Mouse (Mus musculus) right cerebral cortex, adult 2 months (tissue): ENCODE measurements around the gene Arf3.

ENCODE experiments used
- DNase-seq, 2 experiments: peaks; one replicate each; pipeline ENCODE4 v3.0.0; 2021 to 2022; ENCODE audit warnings: low spot score in 2 of 2

Gene Arf3

GRCm38 (mm10) chr15:98722191-98722590, 40.8 kb downstream of the Arf3 start:
- no peak for DNase-seq

GRCm38 (mm10) chr15:98717301-98717700, 45.7 kb downstream of the Arf3 start:
- DNase-seq: no peak

GRCm38 (mm10) chr15:98714230-98714652, 48.8 kb downstream of the Arf3 start:
- DNase-seq: no peak

- peak; percentile 75 to 79 for DNase-seq
Measured at GRCm38 (mm10) chr15:98710442-98710841, 52.6 kb downstream of the Arf3 start.

GRCm38 (mm10) chr15:98707766-98708372, 55.1 kb downstream of the Arf3 start, which contains the start of gene Ccdc65:
TSS of gene Ccdc65 (plus strand) at chr15:98708207.
- peak; percentile 91 to 93 for DNase-seq

GRCm38 (mm10) chr15:98704312-98704711, 58.7 kb downstream of the Arf3 start:
- no peak for DNase-seq

GRCm38 (mm10) chr15:98699190-98700105, 63.6 kb downstream of the Arf3 start:
- DNase-seq: peak; percentile 93 to 95

- no peak for DNase-seq
Measured at GRCm38 (mm10) chr15:98696216-98696615, 66.8 kb downstream of the Arf3 start.

GRCm38 (mm10) chr15:98695726-98696125, 67.3 kb downstream of the Arf3 start:
- DNase-seq: no peak

- no peak for DNase-seq
Measured at GRCm38 (mm10) chr15:98692171-98692715, 70.8 kb downstream of the Arf3 start.

- DNase-seq: peak; percentile 49 to 58
Measured at GRCm38 (mm10) chr15:98691486-98692147, 71.4 kb downstream of the Arf3 start.

GRCm38 (mm10) chr15:98689682-98690081, 73.3 kb downstream of the Arf3 start:
- peak in 1 of 2 experiments; percentile 32 for DNase-seq
